Mouse (Mus musculus): ENCODE results near the gene Vamp5. TPM values are rescaled to one million over a fixed set of nuclear protein-coding genes. Genes with fewer than 3 reads are reported as not detected.

Vamp5 gene
- polyA plus RNA-seq, 1 experiment from 2014 or later = 19.6 TPM

DNA sequence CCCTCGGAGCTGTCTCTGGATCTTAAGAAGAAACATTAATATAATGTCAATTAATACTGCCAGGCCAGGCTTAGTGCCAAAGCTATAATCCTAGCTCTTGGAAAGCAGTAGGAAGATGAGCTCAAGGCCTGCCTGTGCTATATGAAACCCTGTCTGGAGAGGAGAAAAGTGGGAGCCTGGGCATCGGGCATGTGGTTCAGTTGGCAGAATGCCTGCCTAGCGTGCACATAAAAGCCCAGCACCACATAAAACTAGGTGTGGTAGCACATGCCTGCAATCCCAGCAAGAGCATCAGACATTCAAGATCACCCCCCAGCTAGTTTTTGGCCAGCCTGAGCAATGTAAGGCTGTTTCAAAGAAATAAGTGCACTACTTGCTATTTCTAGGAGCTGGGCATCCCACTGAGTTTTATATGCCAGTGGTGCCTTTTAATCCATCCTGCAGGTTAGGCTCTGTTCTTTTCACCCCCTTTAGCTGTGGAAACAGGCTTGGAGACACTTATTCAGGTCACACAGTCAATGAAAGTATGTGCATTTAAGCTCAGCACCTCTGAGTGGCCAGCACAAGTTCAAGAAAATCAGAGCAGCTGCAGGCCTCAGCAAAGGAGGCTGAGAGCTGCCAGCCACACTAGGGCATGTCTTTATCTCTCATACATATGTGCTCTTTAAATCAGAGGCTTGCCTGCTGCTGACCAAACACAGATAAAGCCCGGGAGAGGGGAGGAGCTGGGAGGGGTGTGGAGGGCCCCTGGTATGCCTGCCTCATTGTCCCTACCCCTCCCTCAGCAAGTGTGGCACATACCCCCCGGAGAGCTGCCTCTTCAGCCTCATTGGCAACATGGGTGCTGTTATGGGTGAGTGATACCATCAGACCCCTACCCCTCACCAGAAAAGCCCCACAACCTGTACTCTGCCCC is 22.8 kb downstream of the Vamp5 start:
- WGBS = 59% methylated on average over 5 of the region's 5 CpGs
- Histone ChIP-seq H3K9me3 (ENCODE audit: control insufficient read depth, low read length) (no peaks in the 10 kb centered on the region), H3K36me3 (ENCODE audit: control insufficient read depth, insufficient read depth, low read length) (peaks cover 26% of the 10 kb centered on the region), H3K27me3 (replicated peaks; ENCODE audit: control insufficient read depth, insufficient read depth, low read length) (no peaks in the 10 kb centered on the region), H3K4me3 (ENCODE audit: low read depth, low read length) (no peak overlapping the region), H3K4me2 (ENCODE audit: low read length) (no peak overlapping the region), H3K4me1 (replicated peaks; ENCODE audit: control insufficient read depth, insufficient read depth, low read length) (peaks cover 31% of the 10 kb centered on the region), H3K27ac (ENCODE audit: low read depth) (no peak overlapping the region), H3K9ac (ENCODE audit: low read length) (no peak overlapping the region)
- no peak for ATAC-seq (replicated peaks; ENCODE audit: low FRiP score, low TSS enrichment, low read depth)
- no peak for DNase-seq (ENCODE audit: low spot score)

DNA sequence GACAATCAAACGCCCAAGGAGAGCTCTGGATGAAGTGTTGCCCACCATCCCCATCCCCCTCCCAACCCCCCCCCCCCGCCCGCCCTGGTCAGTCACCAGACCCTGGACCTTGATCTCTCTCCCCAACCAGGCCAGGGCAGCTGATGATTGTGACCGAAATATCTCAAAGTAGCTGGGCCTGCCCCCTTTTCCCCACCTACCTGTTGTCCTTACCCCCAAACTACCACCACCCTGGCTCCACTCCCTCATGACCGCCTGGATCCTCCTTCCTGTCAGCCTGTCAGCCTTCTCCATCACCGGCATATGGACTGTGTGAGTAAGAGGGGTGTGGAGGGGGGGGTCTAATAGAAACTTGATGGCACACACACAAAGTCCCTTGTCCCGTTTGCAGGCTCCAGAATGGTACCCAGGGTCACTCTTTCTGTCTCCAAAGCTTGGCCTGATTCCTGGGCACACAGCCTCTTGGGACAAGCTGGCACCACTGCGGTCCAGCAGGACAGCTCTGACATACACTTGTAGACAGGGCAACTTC is 24.2 kb downstream of the Vamp5 start:
- H3K27ac ChIP-seq (ENCODE audit: low read depth) = no peak overlapping the region
- 36% methylated on average over 8 of the region's 8 CpGs for WGBS
- ATAC-seq (replicated peaks; ENCODE audit: low FRiP score, low TSS enrichment, low read depth) = no peak
- H3K4me1 ChIP-seq (replicated peaks; ENCODE audit: control insufficient read depth, insufficient read depth, low read length) = peaks cover 27% of the 10 kb centered on the region
- H3K36me3 ChIP-seq (ENCODE audit: control insufficient read depth, insufficient read depth, low read length) = peaks cover 28% of the 10 kb centered on the region
- peak overlapping the region; percentile 57 for H3K9ac ChIP-seq (ENCODE audit: low read length)
- H3K9me3 ChIP-seq (ENCODE audit: control insufficient read depth, low read length) = no peaks in the 10 kb centered on the region
- H3K27me3 ChIP-seq (replicated peaks; ENCODE audit: control insufficient read depth, insufficient read depth, low read length) = no peaks in the 10 kb centered on the region
- peak overlapping the region; percentile 94 for H3K4me2 ChIP-seq (ENCODE audit: low read length)
- peak overlapping the region; percentile 57 for H3K4me3 ChIP-seq (ENCODE audit: low read depth, low read length)
- DNase-seq (ENCODE audit: low spot score) = no peak

DNA sequence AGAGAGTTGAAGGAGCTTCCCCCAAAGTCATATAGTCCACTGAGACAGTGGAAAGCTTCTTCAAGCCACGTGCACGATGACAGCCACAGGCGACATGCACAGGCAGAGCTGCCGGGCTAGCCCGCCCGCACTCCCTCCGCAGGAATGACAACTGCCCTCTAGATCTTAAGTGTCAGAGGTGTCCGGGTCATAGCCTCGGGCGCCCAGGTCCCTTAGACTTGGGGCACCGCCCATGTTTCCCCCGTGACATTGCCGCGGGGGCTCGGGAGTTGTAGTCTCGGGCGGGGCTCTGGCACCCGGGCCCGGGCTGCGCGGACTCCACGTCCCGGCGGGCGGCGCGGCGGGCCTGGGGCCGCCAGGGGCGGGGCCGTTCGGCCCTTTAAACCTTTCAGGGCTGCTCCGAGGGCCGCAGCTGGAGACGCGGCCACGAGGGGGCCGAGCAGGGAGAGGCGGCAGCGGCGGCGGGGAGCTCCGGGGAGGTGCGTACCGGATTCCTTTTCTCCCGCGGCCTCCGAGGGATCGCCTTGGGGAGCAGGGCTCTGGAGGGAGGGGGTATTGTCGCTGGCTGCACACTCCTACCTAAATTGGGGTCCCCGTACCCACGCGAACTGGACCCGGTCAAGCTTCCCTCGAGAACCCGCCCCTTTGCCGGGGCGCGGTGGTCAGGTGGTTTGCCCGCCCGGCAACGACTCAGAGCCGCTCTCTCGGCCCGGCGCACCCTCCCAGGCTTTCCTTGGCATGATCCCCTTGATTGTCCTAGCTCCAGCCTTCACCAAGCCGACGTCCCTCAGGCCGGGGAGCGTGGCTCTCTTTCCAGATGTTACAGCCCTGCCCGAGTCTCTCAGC is 25.0 kb downstream of the Vamp5 start, which contains the start of gene Tmem150a:
TSS of gene Tmem150a (plus strand) at position 382 of the 846 bp plus-strand sequence.
- ATAC-seq (replicated peaks; ENCODE audit: low FRiP score, low TSS enrichment, low read depth) (peak; percentile 91), DNase-seq (ENCODE audit: low spot score) (peak; percentile 85)
- H3K9me3 ChIP-seq (ENCODE audit: control insufficient read depth, low read length) = no peaks in the 10 kb centered on the region
- under 1% methylated on average over 63 of the region's 71 CpGs for WGBS
- H3K4me1 ChIP-seq (replicated peaks; ENCODE audit: control insufficient read depth, insufficient read depth, low read length) = peaks cover 20% of the 10 kb centered on the region
- peak within 1 kb of the TSS; percentile 57 for H3K9ac ChIP-seq (ENCODE audit: low read length)
- H3K4me3 ChIP-seq (ENCODE audit: low read depth, low read length) = peak within 1 kb of the TSS; percentile 57
- no peaks in the 10 kb centered on the region for H3K27me3 ChIP-seq (replicated peaks; ENCODE audit: control insufficient read depth, insufficient read depth, low read length)
- peaks cover 36% of the 10 kb centered on the region for H3K36me3 ChIP-seq (ENCODE audit: control insufficient read depth, insufficient read depth, low read length)
- no peak within 1 kb of the TSS for H3K27ac ChIP-seq (ENCODE audit: low read depth)
- peak within 1 kb of the TSS; percentile 94 for H3K4me2 ChIP-seq (ENCODE audit: low read length)

DNA sequence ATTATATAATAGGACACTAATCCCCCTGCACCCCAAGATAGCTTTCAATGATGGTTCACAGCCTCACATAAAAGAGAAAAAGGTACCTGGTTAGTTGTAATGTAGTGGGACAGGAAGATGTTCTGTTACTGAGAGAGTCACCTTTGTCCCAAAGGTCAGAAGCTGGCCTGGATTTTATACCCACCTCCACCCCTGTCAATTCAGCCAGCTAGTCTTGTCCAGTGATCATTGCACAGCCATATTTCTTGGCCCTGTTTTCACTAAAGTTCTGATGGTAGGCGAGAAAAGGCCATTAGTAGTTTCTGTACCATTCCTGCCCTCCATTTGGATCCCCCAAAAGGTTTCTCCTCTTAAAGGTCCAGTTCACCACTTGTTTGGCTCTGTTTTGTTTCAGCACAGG is 26.2 kb downstream of the Vamp5 start:
- Histone ChIP-seq H3K4me3 (ENCODE audit: low read depth, low read length) (no peak overlapping the region), H3K9ac (ENCODE audit: low read length) (no peak overlapping the region), H3K36me3 (ENCODE audit: control insufficient read depth, insufficient read depth, low read length) (peaks cover 36% of the 10 kb centered on the region), H3K4me2 (ENCODE audit: low read length) (no peak overlapping the region), H3K4me1 (replicated peaks; ENCODE audit: control insufficient read depth, insufficient read depth, low read length) (peaks cover 17% of the 10 kb centered on the region), H3K27me3 (replicated peaks; ENCODE audit: control insufficient read depth, insufficient read depth, low read length) (no peaks in the 10 kb centered on the region), H3K27ac (ENCODE audit: low read depth) (no peak overlapping the region), H3K9me3 (ENCODE audit: control insufficient read depth, low read length) (no peaks in the 10 kb centered on the region)
- DNase-seq (ENCODE audit: low spot score) = no peak
- ATAC-seq (replicated peaks; ENCODE audit: low FRiP score, low TSS enrichment, low read depth) = no peak
- 79% methylated on average over 1 of the region's 1 CpGs for WGBS

DNA sequence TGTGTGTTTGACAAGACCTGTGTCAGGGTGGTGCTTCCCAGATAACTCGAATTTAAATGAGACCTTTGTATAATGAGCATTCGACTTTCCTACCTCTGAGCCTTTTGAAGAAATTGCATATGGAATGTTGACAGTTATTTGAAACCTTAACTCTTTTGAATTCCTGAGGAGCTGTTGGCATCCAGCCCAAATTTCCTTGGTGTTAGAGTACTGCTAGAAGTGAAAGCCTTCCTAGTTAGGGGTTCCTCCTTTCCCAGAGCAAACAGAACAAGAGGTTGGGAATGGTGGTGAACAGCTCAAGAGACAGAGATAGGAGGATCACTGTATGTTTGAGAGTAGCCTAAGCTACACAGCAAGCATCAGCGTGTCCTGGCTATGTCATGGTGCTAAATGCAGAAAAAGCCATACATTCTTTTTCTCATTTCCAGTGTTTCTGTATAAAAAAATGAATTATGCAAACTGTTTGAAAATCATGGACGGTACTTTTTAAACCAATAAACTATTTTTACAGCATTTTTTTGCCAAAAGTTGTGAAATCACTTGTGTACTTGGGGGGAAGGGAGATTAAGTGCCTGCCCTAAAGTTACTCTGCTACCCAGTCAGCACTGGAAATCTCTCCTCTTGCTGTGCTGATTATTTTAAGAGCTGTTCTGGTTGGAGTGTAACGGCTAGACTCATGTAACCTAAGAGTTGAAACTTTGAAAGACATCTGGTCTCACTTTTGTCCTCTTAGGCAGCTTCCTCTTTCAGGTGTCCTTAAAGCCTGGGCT is 27.4 kb downstream of the Vamp5 start:
- Histone ChIP-seq H3K36me3 (ENCODE audit: control insufficient read depth, insufficient read depth, low read length) (peaks cover 32% of the 10 kb centered on the region), H3K27me3 (replicated peaks; ENCODE audit: control insufficient read depth, insufficient read depth, low read length) (no peaks in the 10 kb centered on the region), H3K9ac (ENCODE audit: low read length) (no peak overlapping the region), H3K4me3 (ENCODE audit: low read depth, low read length) (no peak overlapping the region), H3K9me3 (ENCODE audit: control insufficient read depth, low read length) (no peaks in the 10 kb centered on the region), H3K4me2 (ENCODE audit: low read length) (no peak overlapping the region), H3K27ac (ENCODE audit: low read depth) (no peak overlapping the region), H3K4me1 (replicated peaks; ENCODE audit: control insufficient read depth, insufficient read depth, low read length) (peaks cover 25% of the 10 kb centered on the region)
- DNase-seq (ENCODE audit: low spot score) (no peak), ATAC-seq (replicated peaks; ENCODE audit: low FRiP score, low TSS enrichment, low read depth) (no peak)
- 70% methylated on average over 5 of the region's 5 CpGs for WGBS

DNA sequence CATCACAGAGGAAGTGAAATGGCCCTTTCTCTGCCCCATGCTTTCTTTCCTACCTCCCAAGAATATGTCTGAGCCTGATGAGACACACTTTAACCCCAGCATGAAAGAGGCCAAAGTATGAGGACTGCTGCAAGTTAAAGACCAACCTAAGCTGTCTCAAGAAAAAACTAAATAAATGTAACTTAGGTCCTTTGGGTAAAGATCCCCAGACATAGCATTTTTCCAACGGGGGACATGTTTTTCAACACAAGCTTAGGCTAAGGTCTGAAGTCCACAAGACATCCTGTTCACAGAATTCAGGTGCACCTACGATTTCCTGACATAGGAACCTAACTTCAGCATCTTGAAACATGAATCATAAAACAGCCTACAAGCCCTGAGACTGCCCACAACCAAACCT is 30.1 kb downstream of the Vamp5 start:
- H3K9me3 ChIP-seq (ENCODE audit: control insufficient read depth, low read length) = no peaks in the 10 kb centered on the region
- peaks cover 20% of the 10 kb centered on the region for H3K4me1 ChIP-seq (replicated peaks; ENCODE audit: control insufficient read depth, insufficient read depth, low read length)
- no peak overlapping the region for H3K9ac ChIP-seq (ENCODE audit: low read length)
- DNase-seq (ENCODE audit: low spot score) (no peak), ATAC-seq (replicated peaks; ENCODE audit: low FRiP score, low TSS enrichment, low read depth) (no peak)
- H3K4me2 ChIP-seq (ENCODE audit: low read length) = no peak overlapping the region
- H3K36me3 ChIP-seq (ENCODE audit: control insufficient read depth, insufficient read depth, low read length) = peaks cover 29% of the 10 kb centered on the region
- H3K27ac ChIP-seq (ENCODE audit: low read depth) = no peak overlapping the region
- H3K4me3 ChIP-seq (ENCODE audit: low read depth, low read length) = no peak overlapping the region
- 89% methylated on average over 2 of the region's 2 CpGs for WGBS
- H3K27me3 ChIP-seq (replicated peaks; ENCODE audit: control insufficient read depth, insufficient read depth, low read length) = no peaks in the 10 kb centered on the region

DNA sequence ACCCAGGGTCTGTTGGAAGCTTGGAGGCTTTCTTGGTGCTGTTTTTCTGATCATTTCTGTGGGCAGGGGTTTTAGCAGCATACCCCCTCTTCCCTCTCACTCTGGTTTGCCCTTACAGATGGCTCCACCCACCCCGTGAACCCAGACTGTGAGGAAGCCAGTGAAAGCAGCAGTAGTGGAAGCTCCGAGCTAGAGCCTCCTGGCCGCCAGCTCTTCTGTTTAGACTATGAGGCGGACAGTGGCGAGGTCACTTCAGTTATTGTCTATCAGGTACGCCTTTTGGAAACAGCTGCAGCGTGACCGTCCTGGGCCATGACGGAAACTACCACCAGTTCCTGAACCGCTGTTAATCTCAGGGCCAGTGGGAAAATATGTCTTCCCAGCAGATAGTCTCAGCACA is 31.9 kb downstream of the Vamp5 start:
- no peak overlapping the region; the same call in 1 of the 2 replicates for H3K9ac ChIP-seq (ENCODE audit: low read length)
- H3K4me1 ChIP-seq (replicated peaks; ENCODE audit: control insufficient read depth, insufficient read depth, low read length) = peaks cover 27% of the 10 kb centered on the region
- H3K27ac ChIP-seq (ENCODE audit: low read depth) = no peak overlapping the region
- WGBS = 71% methylated on average over 10 of the region's 10 CpGs
- no peaks in the 10 kb centered on the region for H3K27me3 ChIP-seq (replicated peaks; ENCODE audit: control insufficient read depth, insufficient read depth, low read length)
- H3K4me2 ChIP-seq (ENCODE audit: low read length) = peak overlapping the region; percentile 87
- ATAC-seq (replicated peaks; ENCODE audit: low FRiP score, low TSS enrichment, low read depth) = no peak
- no peak for DNase-seq (ENCODE audit: low spot score)
- peaks cover 29% of the 10 kb centered on the region for H3K36me3 ChIP-seq (ENCODE audit: control insufficient read depth, insufficient read depth, low read length)
- H3K9me3 ChIP-seq (ENCODE audit: control insufficient read depth, low read length) = no peaks in the 10 kb centered on the region
- no peak overlapping the region for H3K4me3 ChIP-seq (ENCODE audit: low read depth, low read length)
